In genomic region chr10:7049901-7050300, GRCm38 (mm10) we compare ENCODE assay signal across 22 mouse cellular contexts. TPM values are rescaled to one million over a fixed set of nuclear protein-coding genes. Genes with fewer than 3 reads are reported as not detected.
"Had no signal": no experiment of that assay in that cellular context is flagged by ENCODE, and none has a peak within 500 bp of the region (broad histone marks: within the 10 kb centered on the region; RNA-seq: fewer than 3 reads in every experiment).

No protein-coding gene starts in this region.

- H3K27me3 ChIP-seq: limb, embryonic 12.5 days; limb, embryonic 15.5 days; megakaryocyte, embryonic 14.5 days; midbrain, embryonic 13.5 days; neural tube, embryonic 13.5 days had no signal

- DNase-seq: kidney, adult 9 months; kidney, postnatal 14 days; kidney, postnatal 4 days; left cerebral cortex, postnatal 4 days; liver, postnatal 0 days; lung, embryonic 14.5 days; thymus, adult 2 months; thymus, postnatal 14 days; thymus, postnatal 4 days had no signal

- H3K9me3 ChIP-seq: limb, embryonic 12.5 days; limb, embryonic 15.5 days; megakaryocyte, embryonic 14.5 days; midbrain, embryonic 10.5 days; midbrain, embryonic 13.5 days; neural tube, embryonic 13.5 days had no signal

- ATAC-seq: liver, postnatal 0 days; lung, postnatal 0 days; midbrain, embryonic 13.5 days; midbrain, embryonic 16.5 days had no signal

- H3K4me3 ChIP-seq: limb, embryonic 12.5 days; limb, embryonic 15.5 days; megakaryocyte, embryonic 14.5 days; midbrain, embryonic 10.5 days; midbrain, embryonic 13.5 days; myocyte; neural tube, embryonic 13.5 days had no signal

- H3K4me2 ChIP-seq: limb, embryonic 12.5 days; limb, embryonic 15.5 days; liver, embryonic 11.5 days; lung, embryonic 14.5 days; midbrain, embryonic 13.5 days; neural tube, embryonic 13.5 days had no signal

- H3K9ac ChIP-seq: limb, embryonic 12.5 days; limb, embryonic 15.5 days; liver, embryonic 14.5 days; liver, postnatal 0 days; lung, embryonic 14.5 days; midbrain, embryonic 13.5 days; neural tube, embryonic 13.5 days had no signal

- H3K4me1 ChIP-seq: megakaryocyte, embryonic 14.5 days had no signal

- H3K27ac ChIP-seq: limb, embryonic 12.5 days; limb, embryonic 15.5 days; liver, embryonic 14.5 days; macrophage; midbrain, embryonic 10.5 days; midbrain, embryonic 13.5 days; neural tube, embryonic 13.5 days; stomach, postnatal 0 days had no signal

- H3K36me3 ChIP-seq: limb, embryonic 12.5 days; limb, embryonic 15.5 days; midbrain, embryonic 10.5 days; midbrain, embryonic 13.5 days; neural tube, embryonic 13.5 days had no signal

RNA-seq across cellular contexts. Expression of gene Ipcef1, which starts 2.4 kb away (rescaled TPM):
- polyA plus RNA-seq: myocyte had no signal
